Mouse (Mus musculus): Measurements from ENCODE around the gene Kctd11. TPM values are rescaled to one million over a fixed set of nuclear protein-coding genes. Genes with fewer than 3 reads are reported as not detected.
"Not testable (repeated sequence)": the region's sequence is repeated elsewhere in the genome, so short reads cannot be mapped to it uniquely, and the experiment has no call there.

Gene Kctd11
- total RNA-seq, 1 experiment = 5.4 TPM

DNA sequence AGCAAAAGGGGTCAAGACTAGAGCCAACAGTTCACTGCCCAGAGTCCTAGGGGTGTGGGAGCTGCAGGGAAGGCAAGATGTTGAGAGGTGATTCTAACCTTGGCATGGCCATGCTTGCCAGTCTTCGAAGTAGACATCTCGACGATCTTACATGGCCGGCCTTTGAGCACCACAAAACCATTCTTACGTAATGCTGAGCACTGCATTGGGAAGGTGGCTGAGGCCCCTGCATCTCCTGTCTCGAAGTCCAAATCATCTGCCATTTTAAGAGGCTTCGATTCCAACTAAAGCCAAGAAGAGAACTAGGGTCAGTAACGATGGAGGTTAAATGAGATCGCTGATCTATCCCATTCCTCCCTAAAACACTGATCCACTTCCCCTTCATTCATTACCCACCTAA lies 37.8 kb upstream of the Kctd11 start:
- peak overlapping the region; percentile 18; the same call in 1 of the 2 replicates for H3K9ac ChIP-seq (ENCODE audit: insufficient read depth, low read depth, low read length, poor library complexity, severe bottlenecking)
- no peak overlapping the region for H3K27ac ChIP-seq (ENCODE audit: insufficient read depth, low read depth, low read length, poor library complexity, severe bottlenecking)
- in situ Hi-C loops (cut with MboI; ENCODE audit: low sequenced_read_pairs in 2 of 2, unreplicated experiment in 2 of 2) = no loop called here
- peak overlapping the region; percentile 82 to 99 for H3K4me3 ChIP-seq (ENCODE audit: insufficient read depth in 1 of 2, low read depth in 1 of 2, low read length in 2 of 2, poor library complexity in 1 of 2, severe bottlenecking in 1 of 2)
- no peak for DNase-seq (ENCODE audit: low read depth, low spot score)
- TF ChIP-seq CHD2 (IDR thresholded peaks at IDR 0.05; ENCODE audit: low read depth, low read length) (no peak), MAFK (IDR thresholded peaks at IDR 0.05; ENCODE audit: insufficient read depth, low read depth, low read length) (no peak), ZNF384 (IDR thresholded peaks at IDR 0.05; ENCODE audit: low read depth, low read length) (no peak)
- peaks cover 0 to 14% of the 10 kb centered on the region in 2 experiments; a peak in 1 of 4 replicates for H3K4me1 ChIP-seq (ENCODE audit: control insufficient read depth in 2 of 2, insufficient read depth in 2 of 2, low read length in 2 of 2, poor library complexity in 1 of 2)
- no peaks in the 10 kb centered on the region for H3K9me3 ChIP-seq (ENCODE audit: control insufficient read depth, insufficient read depth, low read depth, low read length)
- H3K36me3 ChIP-seq (ENCODE audit: control insufficient read depth, insufficient read depth, low read length, poor library complexity, severe bottlenecking) = peaks cover 49% of the 10 kb centered on the region

DNA sequence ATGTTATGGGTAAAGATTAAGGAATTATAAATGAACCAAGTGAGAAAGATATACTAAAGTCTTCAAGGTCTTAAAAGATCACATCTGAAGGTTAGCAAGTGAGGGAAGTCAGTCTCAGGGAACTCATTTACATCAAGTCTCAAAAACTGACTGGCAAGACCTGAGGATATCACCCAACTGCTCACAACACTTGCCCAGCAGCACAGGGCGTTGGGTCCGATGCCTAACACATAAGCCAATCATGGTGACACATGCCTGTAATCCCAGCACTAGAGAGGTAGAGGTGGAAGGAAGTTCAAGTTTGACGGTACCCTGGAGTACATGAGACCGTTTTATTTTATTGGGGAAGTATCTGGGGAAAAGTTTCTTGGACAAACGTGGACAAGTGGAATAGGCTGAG lies 36.9 kb upstream of the Kctd11 start:
- DNase-seq (ENCODE audit: low read depth, low spot score) = no peak
- in situ Hi-C loops (cut with MboI; ENCODE audit: low sequenced_read_pairs in 2 of 2, unreplicated experiment in 2 of 2) = no loop called here
- no peak overlapping the region for H3K9ac ChIP-seq (ENCODE audit: insufficient read depth, low read depth, low read length, poor library complexity, severe bottlenecking)
- no peaks in the 10 kb centered on the region for H3K9me3 ChIP-seq (ENCODE audit: control insufficient read depth, insufficient read depth, low read depth, low read length)
- H3K27ac ChIP-seq (ENCODE audit: insufficient read depth, low read depth, low read length, poor library complexity, severe bottlenecking) = no peak overlapping the region
- TF ChIP-seq ZNF384 (IDR thresholded peaks at IDR 0.05; ENCODE audit: low read depth, low read length) (no peak), MAFK (IDR thresholded peaks at IDR 0.05; ENCODE audit: insufficient read depth, low read depth, low read length) (no peak), ZC3H11A (IDR thresholded peaks at IDR 0.05; ENCODE audit: borderline replicate concordance, low read depth, low read length) (no peak), CHD2 (IDR thresholded peaks at IDR 0.05; ENCODE audit: low read depth, low read length) (no peak), HCFC1 (IDR thresholded peaks at IDR 0.05; ENCODE audit: borderline replicate concordance, insufficient read depth, low read length) (no peak)
- H3K4me3 ChIP-seq (ENCODE audit: insufficient read depth in 1 of 2, low read depth in 1 of 2, low read length in 2 of 2, poor library complexity in 1 of 2, severe bottlenecking in 1 of 2) = no peak overlapping the region; a peak in 1 of 4 replicates
- peaks cover 52% of the 10 kb centered on the region for H3K36me3 ChIP-seq (ENCODE audit: control insufficient read depth, insufficient read depth, low read length, poor library complexity, severe bottlenecking)
- H3K4me1 ChIP-seq (ENCODE audit: control insufficient read depth in 2 of 2, insufficient read depth in 2 of 2, low read length in 2 of 2, poor library complexity in 1 of 2) = peaks cover 0 to 16% of the 10 kb centered on the region in 2 experiments; a peak in 1 of 4 replicates

DNA sequence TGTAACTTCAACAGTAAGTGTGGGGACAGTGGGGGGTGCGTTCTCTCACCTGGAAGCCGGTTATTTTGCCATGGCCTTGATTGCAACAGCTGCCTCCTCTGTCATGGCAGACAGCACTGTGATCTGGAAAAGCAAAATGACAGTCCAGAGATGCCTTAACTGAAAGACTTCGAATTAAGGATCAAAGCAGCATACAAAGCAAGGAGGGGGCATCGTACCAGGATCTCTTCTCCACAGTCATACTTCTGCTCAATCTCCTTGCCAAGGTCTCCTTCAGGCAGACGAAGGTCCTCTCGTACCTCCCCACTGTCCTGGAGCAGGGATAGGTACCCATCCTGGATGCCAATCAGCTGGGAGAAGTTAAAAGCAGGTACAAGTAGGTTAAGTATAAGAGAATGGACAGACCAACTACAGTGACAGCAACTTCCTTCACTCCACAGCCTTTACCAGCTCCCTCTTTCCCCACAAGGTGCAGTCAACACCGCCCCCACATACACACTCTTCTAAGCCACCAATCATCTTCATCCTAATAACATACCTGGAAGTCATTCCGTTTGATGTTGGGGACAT lies 36.3 kb upstream of the Kctd11 start:
- Histone ChIP-seq H3K36me3 (ENCODE audit: control insufficient read depth, insufficient read depth, low read length, poor library complexity, severe bottlenecking) (peaks cover 53% of the 10 kb centered on the region), H3K9ac (ENCODE audit: insufficient read depth, low read depth, low read length, poor library complexity, severe bottlenecking) (no peak overlapping the region), H3K9me3 (ENCODE audit: control insufficient read depth, insufficient read depth, low read depth, low read length) (no peaks in the 10 kb centered on the region), H3K4me1 (ENCODE audit: control insufficient read depth in 2 of 2, insufficient read depth in 2 of 2, low read length in 2 of 2, poor library complexity in 1 of 2) (peaks cover 0 to 17% of the 10 kb centered on the region in 2 experiments; a peak in 1 of 4 replicates), H3K27ac (ENCODE audit: insufficient read depth, low read depth, low read length, poor library complexity, severe bottlenecking) (no peak overlapping the region), H3K4me3 (ENCODE audit: insufficient read depth in 1 of 2, low read depth in 1 of 2, low read length in 2 of 2, poor library complexity in 1 of 2, severe bottlenecking in 1 of 2) (no peak overlapping the region)
- no peak for DNase-seq (ENCODE audit: low read depth, low spot score)
- in situ Hi-C loops (cut with MboI; ENCODE audit: low sequenced_read_pairs in 2 of 2, unreplicated experiment in 2 of 2) = no loop called here
- TF ChIP-seq CHD2 (IDR thresholded peaks at IDR 0.05; ENCODE audit: low read depth, low read length) (no peak), ZNF384 (IDR thresholded peaks at IDR 0.05; ENCODE audit: low read depth, low read length) (no peak), ZC3H11A (IDR thresholded peaks at IDR 0.05; ENCODE audit: borderline replicate concordance, low read depth, low read length) (no peak), HCFC1 (IDR thresholded peaks at IDR 0.05; ENCODE audit: borderline replicate concordance, insufficient read depth, low read length) (no peak), MAFK (IDR thresholded peaks at IDR 0.05; ENCODE audit: insufficient read depth, low read depth, low read length) (no peak)

DNA sequence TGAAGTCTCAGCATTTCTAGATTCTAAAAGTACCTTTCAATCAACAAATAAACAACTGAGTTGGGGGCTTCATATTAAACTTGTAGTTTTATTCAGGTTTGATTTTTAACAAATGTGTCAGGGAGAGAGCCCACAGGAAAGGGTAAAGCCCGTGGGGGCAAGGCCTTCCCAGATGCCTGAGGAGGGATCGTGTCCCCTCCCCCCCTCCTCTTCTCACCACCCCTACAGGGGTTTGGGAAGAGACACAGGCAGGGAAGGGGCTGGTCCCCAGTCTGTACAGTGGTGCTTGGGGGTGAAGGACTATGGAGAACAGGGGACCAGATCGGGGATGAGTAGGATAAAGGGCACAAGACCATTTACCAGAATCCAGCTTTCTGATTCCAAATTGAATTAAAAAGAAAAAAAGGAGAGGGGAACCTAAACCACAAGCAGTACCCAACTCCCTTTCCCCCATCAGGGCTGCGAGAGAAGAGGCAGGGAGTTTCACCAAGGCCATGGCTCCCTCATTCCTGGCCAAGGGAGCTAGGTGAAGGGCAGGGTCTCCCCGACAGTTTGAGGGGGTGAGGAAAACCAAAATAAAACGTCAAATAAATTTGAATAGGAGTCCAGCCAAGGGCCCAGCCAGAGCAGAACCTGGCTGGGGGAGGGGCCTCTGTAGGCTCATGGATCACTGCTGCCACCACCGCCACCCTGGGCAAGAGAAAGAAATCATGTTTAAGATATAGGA lies 35.6 kb upstream of the Kctd11 start:
- H3K36me3 ChIP-seq (ENCODE audit: control insufficient read depth, insufficient read depth, low read length, poor library complexity, severe bottlenecking) = peaks cover 56% of the 10 kb centered on the region
- H3K27ac ChIP-seq (ENCODE audit: insufficient read depth, low read depth, low read length, poor library complexity, severe bottlenecking); H3K4me3 ChIP-seq (ENCODE audit: insufficient read depth in 1 of 2, low read depth in 1 of 2, low read length in 2 of 2, poor library complexity in 1 of 2, severe bottlenecking in 1 of 2); in situ Hi-C loops (cut with MboI; ENCODE audit: low sequenced_read_pairs in 2 of 2, unreplicated experiment in 2 of 2); H3K9me3 ChIP-seq (ENCODE audit: control insufficient read depth, insufficient read depth, low read depth, low read length); DNase-seq (ENCODE audit: low read depth, low spot score); H3K9ac ChIP-seq (ENCODE audit: insufficient read depth, low read depth, low read length, poor library complexity, severe bottlenecking): not testable (repeated sequence)
- peaks cover 0 to 17% of the 10 kb centered on the region in 2 experiments; a peak in 1 of 4 replicates for H3K4me1 ChIP-seq (ENCODE audit: control insufficient read depth in 2 of 2, insufficient read depth in 2 of 2, low read length in 2 of 2, poor library complexity in 1 of 2)

All from ES-E14 (cell line).